Mouse (Mus musculus): ENCODE results near the gene Olfr736.

Olfr736 gene

DNA sequence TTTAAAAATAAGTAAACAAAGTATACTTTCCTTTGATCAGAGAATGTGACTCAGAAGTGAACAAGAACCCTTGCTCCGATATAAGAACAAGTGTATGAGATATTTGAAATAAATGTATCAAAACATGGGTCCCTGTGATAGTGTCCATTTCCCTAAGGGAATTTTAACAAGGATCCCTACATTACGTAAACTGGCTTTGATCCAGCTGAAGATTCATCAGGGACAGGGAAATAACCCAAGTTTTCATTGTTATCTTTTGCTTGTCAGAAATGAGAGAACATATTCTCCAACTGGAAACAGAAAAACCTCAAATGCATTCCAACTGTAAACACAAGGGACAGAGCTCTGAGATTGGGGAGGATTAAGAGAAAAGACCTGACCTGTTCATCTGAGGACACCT is at the start of gene Olfr736:
Olfr736 (plus strand) TSS at position 301 of the 400 bp plus-strand sequence.
- DNase-seq (ENCODE audit: low read depth, low spot score), result no peak

DNA sequence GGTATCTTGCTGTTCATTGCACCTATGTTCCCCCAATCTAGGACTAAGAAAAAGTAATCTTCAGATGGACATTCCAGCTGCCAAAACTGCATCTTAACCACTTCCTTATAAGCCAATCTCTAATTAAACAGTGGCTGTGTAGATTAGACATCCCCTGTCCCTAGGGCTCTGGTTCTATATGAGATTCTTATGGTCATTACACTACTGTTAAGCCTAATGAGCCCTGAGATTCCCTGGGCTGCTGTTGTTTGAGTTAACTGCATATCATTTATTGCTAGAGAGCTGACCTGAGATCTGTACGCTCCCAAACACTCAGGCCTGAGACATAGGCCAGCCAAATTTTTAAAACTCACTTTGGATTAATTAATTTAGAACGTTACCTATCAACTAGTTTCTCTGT is 32.2 kb upstream of the Olfr736 start, which contains the start of gene Olfr735:
Olfr735 (minus strand) TSS at position 77 of the 400 bp plus-strand sequence.
- DNase-seq (ENCODE audit: low read depth, low spot score), result no peak

DNA sequence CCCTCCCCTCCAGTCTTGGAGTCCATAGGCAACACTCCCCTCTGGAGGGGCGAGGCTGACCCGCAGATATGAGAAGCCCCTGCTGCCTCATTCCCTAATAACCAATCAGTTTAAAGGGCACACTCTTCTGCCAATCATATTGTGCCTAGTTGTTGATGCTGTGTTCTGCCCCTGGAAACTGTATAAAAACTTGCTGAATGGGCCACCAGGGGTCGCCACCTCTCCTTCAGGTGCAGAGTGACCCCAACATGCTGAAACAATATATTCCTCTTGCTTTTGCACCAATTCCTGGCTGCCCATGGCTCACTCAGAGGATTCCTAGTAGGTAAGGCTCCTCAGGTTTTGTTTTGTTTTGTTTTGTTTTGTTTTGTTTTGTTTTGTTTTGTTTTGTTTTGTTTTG is 28.5 kb upstream of the Olfr736 start:
- peak; percentile 3 for DNase-seq (ENCODE audit: low read depth, low spot score)

DNA sequence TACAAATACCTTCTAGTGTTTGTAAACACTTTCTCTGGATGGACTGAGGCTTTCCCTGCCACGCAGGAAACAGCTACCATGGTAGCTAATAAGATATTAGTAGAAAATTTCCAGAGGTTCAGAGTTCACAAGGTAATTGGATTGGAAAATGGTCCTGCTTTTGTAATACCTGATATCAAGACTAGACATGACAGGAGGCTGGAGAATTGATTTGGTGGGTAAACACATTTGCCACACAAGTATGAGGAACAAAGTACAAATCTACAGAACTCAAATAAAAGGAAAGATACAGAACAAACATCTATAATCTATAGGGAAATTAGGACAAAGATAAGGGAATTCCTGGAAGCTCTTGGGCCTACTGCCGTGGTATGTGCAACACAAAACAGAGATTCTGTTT is 24.2 kb upstream of the Olfr736 start:
- no peak for DNase-seq (ENCODE audit: low read depth, low spot score)

DNA sequence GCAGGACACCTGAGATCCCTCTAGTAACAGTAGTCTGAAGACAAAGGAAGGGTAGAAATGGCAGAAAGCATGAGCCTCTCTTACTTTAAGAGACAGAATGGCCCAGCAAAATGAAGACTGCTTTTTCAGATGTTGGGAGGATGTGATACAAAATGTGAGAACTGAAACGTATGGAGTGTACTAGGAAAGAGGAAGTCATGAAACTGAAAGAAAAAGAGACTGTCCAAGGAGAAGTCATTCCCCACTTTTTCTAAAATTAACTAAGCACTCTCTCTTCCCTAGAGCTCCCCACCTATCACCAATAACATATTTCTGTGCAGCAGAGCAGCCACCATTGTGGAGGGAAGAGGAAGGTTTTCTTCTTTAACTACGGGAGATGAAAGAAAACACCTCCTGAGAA is 23.4 kb upstream of the Olfr736 start, which contains the start of gene Tlr11:
Tlr11 (plus strand) TSS at position 322 of the 400 bp plus-strand sequence.
- no peak for DNase-seq (ENCODE audit: low read depth, low spot score)

DNA sequence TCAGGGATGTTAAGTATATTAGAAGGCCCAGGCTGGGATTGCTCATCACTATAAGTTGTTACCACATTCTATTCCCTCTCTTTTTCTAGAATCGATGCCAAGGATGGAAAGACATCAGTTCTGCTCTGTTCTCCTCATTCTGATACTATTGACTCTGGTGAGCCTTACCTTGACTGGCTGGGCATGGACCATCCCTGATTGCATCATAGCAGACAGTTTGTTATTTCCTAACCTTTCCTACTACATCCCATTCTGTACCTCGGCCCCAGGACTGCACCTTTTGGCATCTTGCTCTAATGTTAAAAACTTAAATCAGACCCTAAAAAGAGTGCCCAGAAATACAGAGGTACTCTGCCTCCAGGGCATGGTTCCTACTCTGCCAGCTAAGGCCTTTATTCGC is 20.5 kb upstream of the Olfr736 start:
- no peak for DNase-seq (ENCODE audit: low read depth, low spot score)

DNA sequence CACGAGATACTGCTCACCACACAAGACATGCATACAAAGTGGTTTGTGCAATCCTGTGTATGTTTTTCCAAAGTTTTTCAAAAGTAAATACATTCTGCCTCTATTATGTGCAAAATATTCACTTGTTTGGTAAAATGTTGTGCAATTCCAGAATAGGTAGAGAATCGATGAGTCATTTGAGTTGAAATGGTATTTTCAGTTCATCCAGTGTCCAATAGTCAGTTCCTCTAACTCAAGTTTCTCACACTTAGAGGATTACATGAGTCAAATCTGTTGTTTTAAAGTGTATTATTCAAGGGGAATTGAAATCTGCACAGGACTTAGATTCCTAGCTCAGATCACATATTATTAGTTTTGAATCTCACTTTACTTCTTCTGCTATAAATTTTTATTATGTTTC is 17.4 kb upstream of the Olfr736 start:
- no peak for DNase-seq (ENCODE audit: low read depth, low spot score)

DNA sequence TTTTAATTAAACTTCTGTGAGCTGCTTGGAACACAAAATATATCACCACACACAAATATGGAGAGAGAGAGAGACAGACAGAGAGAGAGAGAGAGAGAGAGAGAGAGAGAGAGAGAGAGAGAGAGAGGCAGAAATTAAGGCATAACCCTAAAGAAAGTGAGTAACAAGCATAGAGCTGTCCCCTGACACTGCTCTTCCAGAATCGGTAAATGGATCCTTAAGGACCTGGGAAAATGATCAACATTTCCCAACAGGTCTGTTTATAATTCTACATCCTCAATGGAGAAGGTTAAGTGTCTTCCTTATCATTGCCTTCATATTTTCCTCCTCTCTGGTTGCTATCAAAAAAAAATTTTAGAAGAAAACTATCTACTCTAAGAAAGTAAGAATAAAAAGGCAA is 26.3 kb downstream of the Olfr736 start, which contains the start of gene Olfr738:
Olfr738 (plus strand) TSS at position 301 of the 400 bp plus-strand sequence.
- no peak for DNase-seq (ENCODE audit: low read depth, low spot score)

DNA sequence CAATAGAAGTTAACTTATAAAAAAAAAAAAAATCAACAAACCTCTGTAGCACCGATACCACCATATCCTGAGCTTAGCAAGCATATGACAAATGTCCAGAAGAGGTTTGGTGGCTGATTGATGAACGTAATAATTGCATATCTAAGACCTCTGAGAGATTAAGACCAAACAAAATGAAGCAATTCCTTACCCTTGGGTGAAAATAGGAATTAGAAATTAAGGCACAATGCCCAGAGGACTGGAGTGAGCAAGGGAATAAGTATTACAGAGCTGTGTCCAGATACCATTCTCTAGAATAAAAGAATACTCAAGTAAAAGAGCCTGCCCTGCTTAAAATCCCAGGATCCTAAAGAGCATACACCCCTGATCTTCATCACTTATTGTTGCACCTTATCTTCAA is 37.4 kb downstream of the Olfr736 start, which contains the start of gene Olfr739:
Olfr739 (plus strand) TSS at position 301 of the 400 bp plus-strand sequence.
- DNase-seq (ENCODE audit: low read depth, low spot score), result no peak
